Mouse (Mus musculus): ENCODE data around the gene Majin.

The Majin gene

GRCm38 (mm10) chr19:6264945-6265344, 80.8 kb downstream of the Majin start:
- DNase-seq = no peak

DNA sequence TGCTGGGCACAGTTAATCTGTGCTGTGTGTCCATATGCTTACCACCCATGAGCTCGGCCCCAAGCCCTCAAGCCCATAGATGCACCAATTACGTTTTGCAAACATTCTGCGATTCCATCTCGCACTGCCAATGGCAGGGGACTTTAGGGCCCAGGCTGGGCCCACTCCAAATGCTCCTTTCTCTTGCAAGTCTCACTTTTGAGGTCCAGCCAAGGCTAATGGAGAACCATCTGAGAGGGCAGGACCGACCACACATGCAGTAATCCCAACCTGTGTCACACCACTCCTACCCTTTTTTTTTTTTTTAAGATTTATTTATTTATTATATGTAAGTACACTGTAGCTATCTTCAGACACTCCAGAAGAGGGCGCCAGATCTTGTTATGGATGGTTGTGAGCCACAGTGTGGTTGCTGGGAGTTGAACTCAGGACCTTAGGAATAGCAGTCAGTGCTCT, 81.6 kb downstream of the Majin start:
- no peak for DNase-seq

GRCm38 (mm10) chr19:6267306-6268169, 83.3 kb downstream of the Majin start:
- no peak for DNase-seq

- peak; percentile 91 for DNase-seq
Measured at GRCm38 (mm10) chr19:6268170-6268528, 84.0 kb downstream of the Majin start.

DNA sequence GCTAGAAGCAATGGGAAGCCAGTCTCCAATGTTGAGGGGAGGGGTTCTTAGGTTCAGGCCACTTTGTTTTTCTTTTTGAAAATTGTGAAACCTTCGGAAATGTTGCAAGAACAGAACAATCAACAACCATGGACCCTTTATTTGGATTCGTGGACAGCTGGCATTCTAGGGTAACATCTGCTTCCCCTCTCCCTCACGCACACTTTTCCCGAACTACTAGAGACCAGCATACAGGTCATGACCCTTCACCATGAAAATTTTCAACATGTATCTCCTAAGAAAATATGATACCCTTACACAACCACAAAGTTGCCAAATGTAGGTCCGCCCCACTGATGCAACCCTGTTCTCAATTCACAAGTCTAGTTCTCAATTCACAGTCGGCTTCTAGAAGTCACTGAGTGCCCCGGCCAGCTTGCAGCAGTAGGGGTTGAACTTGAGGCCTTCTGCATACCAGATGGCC, 84.5 kb downstream of the Majin start:
- DNase-seq = no peak

GRCm38 (mm10) chr19:6269798-6270475, 85.7 kb downstream of the Majin start:
- DNase-seq = no peak

GRCm38 (mm10) chr19:6270661-6271060, 86.5 kb downstream of the Majin start:
- no peak for DNase-seq

DNA sequence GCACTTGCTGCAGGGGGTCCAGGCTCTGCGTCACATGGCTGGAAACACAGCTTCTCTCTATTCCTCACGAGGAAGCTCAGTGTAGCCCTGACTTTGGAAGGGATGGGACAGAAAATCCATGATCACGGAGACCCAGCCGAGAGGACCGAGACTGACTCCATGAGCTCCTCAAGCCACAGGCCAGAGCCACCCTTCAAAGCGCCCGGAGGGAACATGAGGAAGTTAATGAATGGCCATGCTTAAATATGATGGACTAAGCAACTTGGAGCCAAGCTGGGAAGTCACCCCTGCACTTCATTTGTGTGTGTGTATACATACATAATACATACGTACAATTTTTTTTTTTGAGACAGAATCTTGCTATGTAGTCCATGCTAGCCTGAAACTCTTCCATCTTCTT, 87.0 kb downstream of the Majin start:
- peak; percentile 57 for DNase-seq

DNA sequence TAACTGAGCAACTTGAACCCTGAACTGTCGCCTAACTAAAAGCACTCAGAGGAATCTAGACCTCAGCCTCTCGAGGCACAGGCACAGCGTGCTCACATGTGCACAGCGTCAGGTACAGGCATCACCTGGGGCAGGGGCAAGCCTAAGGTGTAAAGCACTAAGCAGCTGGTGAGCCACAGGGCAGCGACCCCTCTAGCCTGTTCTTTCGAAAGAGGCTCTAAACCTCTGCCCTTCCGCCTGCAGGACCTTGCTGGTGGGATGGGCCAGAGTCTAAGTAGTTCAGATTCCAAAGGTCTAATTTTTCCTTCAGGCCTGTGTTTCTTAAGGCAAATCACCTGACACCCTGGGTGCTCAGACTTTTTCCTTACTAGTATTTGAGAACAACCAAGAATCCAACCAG, 87.9 kb downstream of the Majin start:
- DNase-seq = peak; percentile 74

DNA sequence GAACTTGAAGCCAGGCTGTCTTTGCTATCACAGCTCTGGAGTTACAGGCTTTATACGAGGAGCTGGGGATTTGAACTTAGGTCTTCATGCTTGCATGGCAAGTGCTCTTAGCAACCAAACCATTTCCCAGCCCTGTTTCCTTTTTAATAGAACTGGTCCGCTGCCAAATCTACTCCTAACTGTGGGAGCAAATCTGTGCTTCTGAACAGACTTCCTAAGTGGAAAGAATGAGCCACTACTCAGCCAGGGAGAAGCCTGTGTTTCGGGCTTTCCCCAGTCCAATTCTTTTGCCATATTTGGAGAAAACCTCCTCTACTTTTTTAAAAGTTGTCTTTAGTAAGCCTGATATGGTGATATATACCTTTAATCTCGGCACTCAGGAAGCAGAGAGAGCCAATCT, 88.5 kb downstream of the Majin start:
- no peak for DNase-seq

GRCm38 (mm10) chr19:6273592-6273991, 89.4 kb downstream of the Majin start:
- no peak for DNase-seq

Data from kidney, postnatal 14 days (tissue).